10 mouse cellular contexts compared by ENCODE assay signal in the genomic region with DNA sequence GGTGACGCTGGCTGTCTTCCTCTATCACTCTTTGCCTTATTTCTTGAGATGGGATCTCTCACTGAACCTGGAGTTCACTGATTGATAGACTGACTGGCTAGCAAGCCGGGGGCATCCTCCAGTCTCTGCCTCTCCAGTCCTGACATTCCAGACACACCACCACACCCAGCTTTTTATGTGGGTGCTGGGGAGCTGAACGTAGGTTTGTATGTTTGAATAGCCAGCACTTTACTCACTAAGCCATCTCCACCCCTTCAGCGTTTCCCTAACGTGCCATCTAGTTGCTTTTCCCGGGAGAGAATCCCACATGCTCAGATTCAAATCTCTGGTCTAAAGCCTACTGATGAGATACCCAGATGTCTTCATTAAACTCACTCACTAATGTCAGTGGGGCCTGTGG. TPM values are rescaled to one million over a fixed set of nuclear protein-coding genes. Genes with fewer than 3 reads are reported as not detected.
A peak's percentile ranks its signal among the peaks of the same experiment; 100 is the strongest.
DNase-seq lines count a peak whose midpoint lies in the region; ATAC-seq and TF ChIP-seq lines count a peak whose summit lies in the region.
"Had no signal": no experiment of that assay in that cellular context is flagged by ENCODE, and none has a peak within 500 bp of the region (broad histone marks: within the 10 kb centered on the region; RNA-seq: fewer than 3 reads in every experiment).

No protein-coding gene starts in this region.

- DNase-seq in gastrocnemius, adult 2 months: no peak
- no peak for DNase-seq in gastrocnemius, postnatal 10 days
- DNase-seq in lung, embryonic 14.5 days: no peak
- no peak for DNase-seq in lung, postnatal 10 days
- no peak for DNase-seq in urinary bladder, adult 2 months (ENCODE audit: low spot score)
- DNase-seq in thymus, postnatal 0 days (ENCODE audit: low spot score): no peak
- DNase-seq: layer of hippocampus, postnatal 36 days had no signal

- 0 out of 2 replicates have a peak, but pooled peaks have one; percentile 1 for ATAC-seq in lung, embryonic 14.5 days (ENCODE audit: insufficient read depth)
- ATAC-seq in intestine, embryonic 15.5 days: no peak
- no peak for ATAC-seq in stomach, embryonic 15.5 days (ENCODE audit: insufficient read depth, low FRiP score, low read depth)

- TF ChIP-seq CTCF in gastrocnemius, adult 2 months (IDR thresholded peaks at IDR 0.05): no peak
- no peak for TF ChIP-seq CTCF in lung, embryonic 14.5 days (IDR thresholded peaks at IDR 0.05; ENCODE audit: low read depth)

- no peak overlapping the region for H3K9ac ChIP-seq in lung, embryonic 14.5 days
- H3K9ac ChIP-seq in intestine, embryonic 15.5 days: no peak overlapping the region
- no peak overlapping the region for H3K9ac ChIP-seq in stomach, embryonic 15.5 days

- no peaks in the 10 kb centered on the region for H3K36me3 ChIP-seq in lung, embryonic 14.5 days (ENCODE audit: insufficient read depth)
- no peaks in the 10 kb centered on the region for H3K36me3 ChIP-seq in intestine, embryonic 15.5 days
- H3K36me3 ChIP-seq in stomach, embryonic 15.5 days: no peaks in the 10 kb centered on the region

- H3K27me3 ChIP-seq in lung, embryonic 14.5 days (ENCODE audit: insufficient read depth, low read length): no peaks in the 10 kb centered on the region
- no peaks in the 10 kb centered on the region for H3K27me3 ChIP-seq in intestine, embryonic 15.5 days (replicated peaks)
- H3K27me3 ChIP-seq in stomach, embryonic 15.5 days (replicated peaks): no peaks in the 10 kb centered on the region

- WGBS in lung, embryonic 14.5 days: 43% methylated on average over 6 of the region's 6 CpGs
- WGBS in intestine, embryonic 15.5 days: 43% methylated on average over 6 of the region's 6 CpGs
- WGBS in stomach, embryonic 15.5 days: 44% methylated on average over 6 of the region's 6 CpGs

- no peaks in the 10 kb centered on the region for H3K9me3 ChIP-seq in lung, embryonic 14.5 days (ENCODE audit: low read depth, low read length)
- no peaks in the 10 kb centered on the region for H3K9me3 ChIP-seq in intestine, embryonic 15.5 days
- no peaks in the 10 kb centered on the region for H3K9me3 ChIP-seq in stomach, embryonic 15.5 days

- intact Hi-C loops in gastrocnemius, adult 2 months (cut with DNase I): no loop called here

- no peak overlapping the region for H3K4me3 ChIP-seq in gastrocnemius, adult 2 months
- no peak overlapping the region for H3K4me3 ChIP-seq in lung, embryonic 14.5 days (ENCODE audit: low read depth, low read length)
- H3K4me3 ChIP-seq in intestine, embryonic 15.5 days (replicated peaks): no peak overlapping the region
- H3K4me3 ChIP-seq in stomach, embryonic 15.5 days (replicated peaks): no peak overlapping the region

- H3K4me2 ChIP-seq in lung, embryonic 14.5 days: no peak overlapping the region
- no peak overlapping the region; the same call in 1 of the 2 replicates for H3K4me2 ChIP-seq in intestine, embryonic 15.5 days (replicated peaks)
- H3K4me2 ChIP-seq in stomach, embryonic 15.5 days: no peak overlapping the region
- H3K4me2 ChIP-seq: heart, embryonic 11.5 days had no signal

- H3K27ac ChIP-seq in gastrocnemius, adult 2 months: peak overlapping the region; percentile 46; the same call in 1 of the 2 replicates
- H3K27ac ChIP-seq in lung, embryonic 14.5 days (ENCODE audit: low read depth): peak overlapping the region; percentile 97
- peak overlapping the region; percentile 90 for H3K27ac ChIP-seq in intestine, embryonic 15.5 days
- H3K27ac ChIP-seq in stomach, embryonic 15.5 days: peak overlapping the region; percentile 94

- H3K4me1 ChIP-seq in lung, embryonic 14.5 days (ENCODE audit: insufficient read depth): peaks cover 33% of the 10 kb centered on the region
- H3K4me1 ChIP-seq in intestine, embryonic 15.5 days (replicated peaks): peaks cover 30% of the 10 kb centered on the region
- H3K4me1 ChIP-seq in stomach, embryonic 15.5 days: peaks cover 30% of the 10 kb centered on the region

RNA-seq across cellular contexts. Expression of a gene that starts 14.3 kb away (rescaled TPM):
- 10 to 100 TPM; 17.7 to 22.3 TPM for total RNA-seq in gastrocnemius, adult 2 months (2021)
- total RNA-seq in gastrocnemius, postnatal 10 days (2021): 10 to 100 TPM; 19.1 to 22.4 TPM
- 8.7 and 9.8 TPM in 2 replicates for polyA plus RNA-seq in lung, embryonic 14.5 days (2014; fragmentation: Nextera tagmentation; extraction: Ambion mirVana)
- 7.2 and 8.2 TPM in 2 replicates for polyA plus RNA-seq in intestine, embryonic 15.5 days (2015; fragmentation: Nextera tagmentation; extraction: Ambion mirVana)
- 9.5 and 10.5 TPM in 2 replicates for polyA plus RNA-seq in stomach, embryonic 15.5 days (2015; fragmentation: Nextera tagmentation; extraction: Ambion mirVana)
- 15.0 and 17.1 TPM in 2 replicates for polyA plus RNA-seq in urinary bladder, adult 2 months (2012; rRNA removed)
- polyA plus RNA-seq in thymus, postnatal 0 days (2015; fragmentation: Nextera tagmentation; extraction: Ambion mirVana): 9.8 and 10.9 TPM in 2 replicates

RNA-seq across cellular contexts. Expression of a gene that starts 43.7 kb away (rescaled TPM):
- 100 to 1,000 TPM; 191 to 213 TPM for total RNA-seq in gastrocnemius, adult 2 months (2021)
- total RNA-seq in gastrocnemius, postnatal 10 days (2021): 100 to 1,000 TPM; 215 to 237 TPM
- polyA plus RNA-seq in lung, embryonic 14.5 days (2014; fragmentation: Nextera tagmentation; extraction: Ambion mirVana): 656 and 719 TPM in 2 replicates
- 830 and 881 TPM in 2 replicates for polyA plus RNA-seq in intestine, embryonic 15.5 days (2015; fragmentation: Nextera tagmentation; extraction: Ambion mirVana)
- 840 and 853 TPM in 2 replicates for polyA plus RNA-seq in stomach, embryonic 15.5 days (2015; fragmentation: Nextera tagmentation; extraction: Ambion mirVana)
- 270 and 343 TPM in 2 replicates for polyA plus RNA-seq in urinary bladder, adult 2 months (2012; rRNA removed)
- polyA plus RNA-seq in thymus, postnatal 0 days (2015; fragmentation: Nextera tagmentation; extraction: Ambion mirVana): 828 and 912 TPM in 2 replicates

RNA-seq across cellular contexts. Expression of a gene that starts 59.6 kb away (rescaled TPM):
- total RNA-seq in gastrocnemius, adult 2 months (2021): over 10,000 TPM; 18,374 to 28,065 TPM
- over 10,000 TPM; 16,629 to 18,397 TPM for total RNA-seq in gastrocnemius, postnatal 10 days (2021)
- 635 and 725 TPM in 2 replicates for polyA plus RNA-seq in lung, embryonic 14.5 days (2014; fragmentation: Nextera tagmentation; extraction: Ambion mirVana)
- polyA plus RNA-seq in intestine, embryonic 15.5 days (2015; fragmentation: Nextera tagmentation; extraction: Ambion mirVana): 994 and 1,099 TPM in 2 replicates
- 1,038 and 1,102 TPM in 2 replicates for polyA plus RNA-seq in stomach, embryonic 15.5 days (2015; fragmentation: Nextera tagmentation; extraction: Ambion mirVana)
- 5,954 and 6,025 TPM in 2 replicates for polyA plus RNA-seq in urinary bladder, adult 2 months (2012; rRNA removed)
- polyA plus RNA-seq in thymus, postnatal 0 days (2015; fragmentation: Nextera tagmentation; extraction: Ambion mirVana): 88.5 and 91.4 TPM in 2 replicates

Comparison
In these comparisons a context has a peak if more than half of its experiments do, and no peak if none do; other contexts are left out.
1. H3K27ac ChIP-seq: peak in every context shown above with its lines; median percentile 97 in lung, embryonic 14.5 days; 94 in stomach, embryonic 15.5 days; 90 in intestine, embryonic 15.5 days; 46 in gastrocnemius, adult 2 months.